Mouse (Mus musculus): ENCODE results near the gene 1700067P10Rik.

The 1700067P10Rik gene

DNA sequence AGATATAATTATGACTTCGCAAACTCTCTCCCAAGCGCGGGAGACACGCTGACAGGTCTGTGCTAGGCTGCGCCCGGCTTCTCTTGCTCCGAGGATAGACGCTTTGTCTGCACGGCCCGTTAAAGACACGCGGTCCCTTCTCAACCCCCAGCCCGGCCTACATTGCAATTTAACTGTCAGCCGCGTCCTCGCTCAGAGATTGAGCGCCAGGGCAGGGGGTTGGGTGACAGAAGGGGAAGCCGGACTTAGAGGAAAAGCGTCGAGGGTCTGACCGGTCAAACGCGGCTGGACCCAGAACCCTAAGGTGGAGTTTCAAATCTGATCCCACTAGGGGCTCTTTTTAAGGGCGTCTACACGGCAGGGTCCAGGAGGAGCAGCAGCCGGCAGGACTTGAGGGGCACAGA lies 6.6 kb downstream of the 1700067P10Rik start:
- CTCF ChIA-PET = interaction anchor here (0.6 to 0.9 kb wide), 2 partner anchors 54 to 80 kb away, joined by 3 read pairs; no protein-coding TSS in a partner anchor

- CTCF ChIA-PET = interaction anchor here (0.6 to 1.6 kb wide), 3 partner anchors 11 to 303 kb away, joined by 3 to 7 read pairs (median 4); no protein-coding TSS in a partner anchor
These were observed 7.2 kb downstream of the 1700067P10Rik start for GRCm38 (mm10) chr17:48096321-48096720.

GRCm38 (mm10) chr17:48097011-48097742 lies 8.1 kb downstream of the 1700067P10Rik start:
- CTCF ChIA-PET = interaction anchor here (1.6 kb wide), 1 partner anchor 304 kb away, joined by 7 read pairs; no protein-coding TSS in a partner anchor

DNA sequence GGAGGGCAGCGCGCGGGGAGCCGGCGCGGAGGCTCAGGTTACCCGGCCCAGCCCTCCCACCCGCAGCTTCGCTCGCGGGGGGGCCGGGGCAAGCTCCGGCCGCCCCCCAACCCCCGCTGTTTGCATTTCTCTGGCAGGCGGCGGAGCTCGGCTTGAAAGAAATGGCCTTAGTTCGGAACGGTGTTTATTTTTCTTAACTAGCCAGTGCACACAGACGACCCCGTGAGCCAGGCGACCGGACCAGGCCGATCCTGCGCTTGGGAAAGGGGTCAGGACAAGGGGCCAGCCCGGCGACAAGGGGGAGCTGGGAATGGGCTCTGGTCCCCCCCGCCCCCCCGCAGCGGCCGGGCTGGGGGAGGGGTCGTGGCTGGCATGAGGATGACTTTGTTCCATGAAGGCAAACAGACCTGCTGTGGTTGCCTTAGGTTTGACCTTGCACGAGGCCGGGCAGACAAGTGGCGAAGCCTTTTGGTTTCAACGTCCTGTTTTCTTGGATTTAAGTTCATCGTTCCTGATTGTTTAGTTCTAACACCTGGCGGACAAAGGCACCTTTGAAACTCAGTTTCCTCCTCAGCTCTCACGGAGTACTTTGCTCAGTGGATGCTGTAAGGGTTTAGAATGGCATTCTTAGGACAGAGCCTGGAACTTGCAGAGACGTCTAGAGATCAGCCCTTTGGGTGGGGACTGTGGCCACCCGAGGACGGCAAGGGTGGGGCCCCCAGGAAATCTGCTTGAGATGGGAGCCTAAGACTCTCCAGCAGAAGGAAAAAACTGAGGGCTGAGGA lies 8.8 kb downstream of the 1700067P10Rik start:
- CTCF ChIA-PET = interaction anchor here (1.6 kb wide), 1 partner anchor 305 kb away, joined by 7 read pairs; no protein-coding TSS in a partner anchor

DNA sequence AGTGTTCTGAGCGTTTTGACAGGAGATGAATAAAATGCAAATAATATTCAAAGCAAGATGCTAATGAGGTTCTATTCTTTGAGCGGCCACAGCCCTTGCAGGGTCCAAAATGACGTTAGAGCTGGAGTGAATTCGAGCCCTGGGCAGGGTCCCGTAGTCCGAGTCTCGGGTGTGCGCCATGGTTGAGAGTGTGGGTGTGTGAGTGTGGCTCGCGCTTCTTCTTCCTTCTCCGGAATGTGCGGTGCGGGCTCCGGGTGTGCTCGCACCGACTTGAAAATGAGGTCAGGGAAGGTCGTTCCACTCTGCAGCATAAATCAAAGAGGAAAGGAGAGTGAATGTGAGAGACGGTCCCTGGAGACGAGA lies 9.4 kb downstream of the 1700067P10Rik start:
- CTCF ChIA-PET = interaction anchor here (0.7 kb wide), 1 partner anchor 96 kb away, joined by 5 read pairs; no protein-coding TSS in a partner anchor

DNA sequence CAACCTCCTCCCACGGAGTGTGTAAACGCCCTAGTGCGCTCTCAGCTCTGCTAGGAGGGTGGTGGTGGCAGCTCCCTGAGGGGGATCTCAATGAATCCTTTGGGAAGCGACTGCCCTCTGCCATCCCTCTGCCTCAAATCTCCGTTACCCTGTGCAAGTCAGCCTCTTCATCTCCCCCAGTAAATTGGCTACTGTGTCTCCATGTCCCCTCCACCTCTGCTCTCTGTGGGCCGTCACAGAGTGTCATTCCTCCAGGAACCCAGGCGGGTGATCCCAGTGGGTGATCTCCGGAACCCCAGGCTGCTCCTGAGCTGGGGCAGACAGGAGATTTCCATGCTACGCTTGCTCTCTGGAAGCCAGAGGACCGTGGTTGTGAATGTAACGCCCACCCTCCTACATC lies 10.2 kb downstream of the 1700067P10Rik start:
- CTCF ChIA-PET = interaction anchor here (0.5 to 0.7 kb wide), 3 partner anchors 45 to 385 kb away, joined by 3 to 11 read pairs (median 5); no protein-coding TSS in a partner anchor

- CTCF ChIA-PET = interaction anchor here (0.6 to 1.1 kb wide), 4 partner anchors 13 to 505 kb away, joined by 3 to 4 read pairs (median 3); no protein-coding TSS in a partner anchor
These were observed 11.6 kb downstream of the 1700067P10Rik start for GRCm38 (mm10) chr17:48100441-48101417.

GRCm38 (mm10) chr17:48107333-48107732 lies 18.2 kb downstream of the 1700067P10Rik start:
- CTCF ChIA-PET = interaction anchor here (0.5 to 0.6 kb wide), 2 partner anchors 164 to 184 kb away, joined by 3 read pairs; no protein-coding TSS in a partner anchor

DNA sequence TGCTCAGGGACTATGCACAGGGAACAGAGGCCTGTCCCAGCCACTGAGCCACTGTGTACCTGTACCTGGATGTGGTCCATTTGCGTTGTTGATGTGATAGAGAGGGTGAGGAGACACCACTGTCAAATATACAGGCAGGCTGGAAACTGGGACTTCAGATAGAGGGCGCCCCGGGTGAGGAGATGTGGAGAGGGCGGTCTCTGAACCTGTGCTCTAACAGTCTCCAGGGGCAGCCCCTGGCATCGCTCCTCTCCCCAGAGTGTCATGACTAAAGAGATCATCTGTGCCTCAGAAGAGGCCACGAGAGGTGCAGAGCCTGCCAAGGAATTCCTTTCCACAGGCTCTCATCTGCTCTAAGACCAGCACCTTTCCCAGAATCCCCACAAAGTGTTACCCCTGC lies 18.7 kb downstream of the 1700067P10Rik start:
- CTCF ChIA-PET = interaction anchor here (0.6 to 1.1 kb wide), 4 partner anchors 10 to 317 kb away, joined by 3 read pairs; no protein-coding TSS in a partner anchor

- CTCF ChIA-PET = interaction anchor here (0.6 to 1.1 kb wide), 4 partner anchors 10 to 317 kb away, joined by 3 read pairs; no protein-coding TSS in a partner anchor
These were observed 19.4 kb downstream of the 1700067P10Rik start for GRCm38 (mm10) chr17:48108520-48108919.

- CTCF ChIA-PET = interaction anchor here (0.5 kb wide), 1 partner anchor 188 kb away, joined by 4 read pairs; the partner anchor contains the start of gene Treml2
These were observed 21.6 kb downstream of the 1700067P10Rik start for GRCm38 (mm10) chr17:48110547-48111287.

GRCm38 (mm10) chr17:48118570-48118969 lies 29.5 kb downstream of the 1700067P10Rik start:
- CTCF ChIA-PET = interaction anchor here (0.8 kb wide), 1 partner anchor 10 kb away, joined by 3 read pairs; no protein-coding TSS in a partner anchor

DNA sequence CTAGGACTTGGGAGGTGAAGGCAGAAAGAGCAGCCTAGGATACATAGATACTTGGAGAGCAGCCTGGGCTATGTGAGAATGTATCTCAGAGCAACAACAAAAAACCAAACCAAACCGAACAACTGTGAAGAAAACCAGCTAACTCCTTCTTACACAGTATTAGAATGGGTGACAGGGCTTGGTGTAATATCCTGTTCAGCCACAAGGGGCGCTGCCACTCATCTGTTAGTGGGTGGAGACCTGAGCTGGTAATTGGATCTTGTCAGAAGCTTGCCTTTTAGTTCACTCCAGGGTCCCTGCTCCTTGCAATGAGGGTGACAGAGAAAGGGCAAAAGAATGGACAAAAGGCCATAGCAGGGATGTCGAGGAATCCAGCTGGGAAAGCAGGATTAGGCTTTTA lies 30.5 kb downstream of the 1700067P10Rik start:
- CTCF ChIA-PET = no interaction called here

DNA sequence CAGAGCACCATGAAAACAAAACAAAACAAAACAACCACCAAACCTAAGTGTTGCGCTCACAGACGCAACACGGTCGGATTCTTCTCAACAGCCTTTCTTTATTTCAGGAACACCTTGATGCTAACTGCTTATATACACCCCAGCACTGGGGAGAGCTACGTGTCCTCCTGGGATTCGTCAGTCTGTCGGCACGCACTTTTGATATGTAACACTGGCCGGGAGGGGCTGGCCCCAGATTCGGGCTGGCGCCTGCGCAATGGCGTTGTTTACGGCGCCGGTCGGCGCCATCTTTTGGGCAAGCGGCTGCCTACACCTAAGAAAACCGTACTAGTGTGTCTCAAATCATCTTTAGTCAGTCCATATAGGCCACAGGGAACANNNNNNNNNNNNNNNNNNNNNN lies 31.3 kb downstream of the 1700067P10Rik start:
- CTCF ChIA-PET = no interaction called here

DNA sequence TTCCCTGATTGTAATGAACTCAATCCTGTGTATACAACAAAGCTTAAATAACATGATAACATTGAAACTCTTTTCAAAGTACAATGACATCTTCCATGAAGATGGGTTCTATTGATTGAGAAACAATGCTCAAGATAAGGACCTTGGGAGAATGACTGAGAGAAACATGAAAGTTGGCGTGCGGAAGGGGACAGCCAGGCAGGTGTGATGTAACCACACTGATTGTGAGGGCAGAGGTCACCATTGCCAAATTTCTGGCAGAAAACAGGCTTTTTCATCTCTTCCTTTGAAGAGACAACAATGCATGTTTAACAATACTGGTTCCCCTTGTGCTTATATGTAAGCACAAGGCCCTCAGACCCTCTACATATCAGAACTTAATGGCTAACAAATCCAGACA lies 43.7 kb downstream of the 1700067P10Rik start:
- CTCF ChIA-PET = no interaction called here
